Mouse (Mus musculus): ENCODE data around the gene Ccdc85c.

The Ccdc85c gene

DNA sequence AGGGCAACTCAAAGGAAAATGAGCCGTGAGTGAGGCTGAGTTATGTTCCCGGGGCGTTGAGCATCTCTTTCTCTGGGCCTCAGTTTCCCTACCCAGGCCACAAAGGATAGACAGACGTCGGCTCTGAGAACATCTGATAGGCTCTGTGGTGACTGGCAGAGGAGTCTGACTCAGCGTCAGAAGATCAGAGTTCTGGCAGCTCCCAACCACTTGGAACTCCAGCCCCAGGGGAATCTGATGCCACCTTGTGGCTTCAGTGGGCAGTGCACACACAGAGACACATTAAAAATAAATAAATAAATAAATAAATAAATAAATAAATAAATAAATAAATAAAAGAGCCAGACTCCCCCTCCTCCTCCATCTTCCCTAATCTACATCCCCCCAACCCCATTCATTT is 21.8 kb upstream of the Ccdc85c start:
- in situ Hi-C loops (cut with MboI, MseI), result loop anchor here (5.0 kb wide), 1 partner anchor 95 kb away; no protein-coding TSS in a partner anchor

- in situ Hi-C loops (cut with MboI, MseI), result loop anchor here (5.0 kb wide), 1 partner anchor 92 kb away; no protein-coding TSS in a partner anchor
Measured at GRCm38 (mm10) chr12:108294620-108295019, 19.4 kb upstream of the Ccdc85c start.

GRCm38 (mm10) chr12:108292957-108293356 is 17.7 kb upstream of the Ccdc85c start:
- in situ Hi-C loops (cut with MboI, MseI), result no loop called here

DNA sequence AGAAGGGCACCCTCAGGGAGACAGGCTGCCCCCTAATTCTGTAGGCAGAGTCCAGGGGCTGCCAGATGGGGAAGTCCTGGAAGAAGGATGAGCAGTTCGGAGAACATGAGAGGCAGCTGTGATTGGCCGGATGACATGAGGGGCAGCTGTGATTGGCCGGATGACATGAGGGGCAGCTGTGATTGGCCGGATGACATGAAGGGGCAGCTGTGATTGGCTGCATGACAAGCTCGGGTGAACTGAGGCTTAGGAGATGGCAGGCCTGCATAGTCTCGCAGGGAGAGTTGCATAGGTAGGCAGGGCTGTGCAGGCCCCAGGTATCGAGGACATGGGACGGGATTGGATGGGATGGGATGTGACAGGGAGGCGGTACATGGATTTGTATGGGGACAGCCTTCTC is 17.2 kb upstream of the Ccdc85c start:
- in situ Hi-C loops (cut with MboI, MseI), result no loop called here

DNA sequence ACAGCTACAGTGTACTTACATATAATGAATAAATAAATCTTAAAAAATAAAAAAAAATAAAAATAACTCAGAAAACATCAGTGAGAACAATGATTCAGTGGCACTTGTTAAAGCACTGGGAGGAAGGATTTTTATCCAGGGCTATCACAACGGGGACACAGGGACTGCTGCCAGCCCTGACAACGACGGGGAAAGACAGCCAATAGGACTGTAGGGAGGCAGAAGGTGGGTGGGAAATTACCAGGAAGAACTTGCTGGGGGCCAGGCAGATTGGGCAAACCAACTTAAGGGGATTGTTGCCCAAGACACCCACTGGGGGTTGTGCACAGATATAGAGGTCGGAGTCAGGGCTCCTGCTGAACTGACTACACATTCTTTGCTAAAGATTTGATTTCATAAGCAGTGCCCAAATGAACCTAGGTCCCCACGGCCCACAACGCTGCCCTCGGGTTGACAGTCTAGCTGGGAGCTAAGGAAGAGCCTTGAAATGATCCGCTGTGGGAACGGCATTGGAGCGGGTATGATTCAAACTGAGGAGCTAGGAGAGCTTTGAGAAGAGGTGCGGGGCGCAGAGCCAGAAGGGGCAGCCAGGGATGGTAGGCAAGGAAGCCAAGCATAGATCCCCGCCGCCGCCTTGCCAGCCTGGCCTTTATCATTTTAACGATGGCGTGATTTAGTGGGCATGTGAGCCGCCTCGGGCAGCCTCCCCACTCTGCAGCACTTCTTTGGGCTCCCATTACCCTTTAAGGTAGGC is 13.1 kb upstream of the Ccdc85c start:
- in situ Hi-C loops (cut with MboI, MseI), result no loop called here

GRCm38 (mm10) chr12:108287011-108287410 is 11.8 kb upstream of the Ccdc85c start:
- in situ Hi-C loops (cut with MboI, MseI), result no loop called here

- in situ Hi-C loops (cut with MboI, MseI), result no loop called here
Measured at GRCm38 (mm10) chr12:108286381-108286780, 11.2 kb upstream of the Ccdc85c start.

GRCm38 (mm10) chr12:108285225-108286011 is 10.2 kb upstream of the Ccdc85c start:
- in situ Hi-C loops (cut with MboI, MseI), result no loop called here

GRCm38 (mm10) chr12:108284455-108285224 is 9.4 kb upstream of the Ccdc85c start:
- in situ Hi-C loops (cut with MboI, MseI), result no loop called here

DNA sequence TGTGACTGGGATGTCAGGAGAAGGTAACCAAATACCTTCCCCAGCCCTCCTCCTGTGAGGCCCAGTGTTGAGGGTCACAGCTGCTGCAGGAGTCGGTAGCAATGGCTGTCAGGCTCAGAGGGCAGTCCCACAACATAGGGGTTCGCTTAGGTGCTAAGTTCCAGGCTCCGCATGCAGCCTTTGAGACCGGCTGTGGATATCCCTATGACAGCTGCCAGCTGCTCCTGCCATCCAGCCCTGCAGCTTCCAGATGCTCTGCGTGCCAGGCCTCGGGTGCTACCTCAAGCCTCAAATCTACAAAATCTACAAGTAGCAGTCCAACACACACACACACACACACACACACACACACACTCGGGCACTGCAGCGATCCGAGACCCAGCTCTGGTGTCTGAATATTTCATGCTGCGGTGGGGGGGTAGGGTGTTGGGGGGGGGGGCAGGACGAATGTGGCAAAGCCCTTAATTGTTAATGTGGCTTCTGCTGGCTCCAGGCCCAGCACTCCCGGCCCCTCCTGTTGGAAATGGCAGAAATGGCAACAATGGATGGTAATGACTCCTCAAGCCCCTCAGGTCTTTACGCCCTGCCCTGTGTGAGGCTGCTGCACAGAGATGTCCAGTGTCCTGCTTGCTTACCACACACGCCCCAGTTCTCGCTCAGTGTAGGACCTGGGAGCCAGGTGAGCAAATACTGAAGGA is 3.1 kb upstream of the Ccdc85c start:
- in situ Hi-C loops (cut with MboI, MseI), result no loop called here

- in situ Hi-C loops (cut with MboI, MseI), result no loop called here
Measured at GRCm38 (mm10) chr12:108277341-108277841, 2.2 kb upstream of the Ccdc85c start.

- in situ Hi-C loops (cut with MboI, MseI), result no loop called here
Measured at GRCm38 (mm10) chr12:108275920-108276822, 946 bp upstream of the Ccdc85c start.

GRCm38 (mm10) chr12:108275508-108275890 is 274 bp upstream of the Ccdc85c start:
- in situ Hi-C loops (cut with MboI, MseI), result no loop called here

GRCm38 (mm10) chr12:108274313-108274595 is 971 bp downstream of the Ccdc85c start:
- in situ Hi-C loops (cut with MboI, MseI), result no loop called here

GRCm38 (mm10) chr12:108273466-108274312 is 1.5 kb downstream of the Ccdc85c start:
- in situ Hi-C loops (cut with MboI, MseI), result no loop called here

- in situ Hi-C loops (cut with MboI, MseI), result no loop called here
Measured at GRCm38 (mm10) chr12:108272143-108272635, 3.0 kb downstream of the Ccdc85c start.

- in situ Hi-C loops (cut with MboI, MseI), result no loop called here
Measured at GRCm38 (mm10) chr12:108271351-108272142, 3.7 kb downstream of the Ccdc85c start.

DNA sequence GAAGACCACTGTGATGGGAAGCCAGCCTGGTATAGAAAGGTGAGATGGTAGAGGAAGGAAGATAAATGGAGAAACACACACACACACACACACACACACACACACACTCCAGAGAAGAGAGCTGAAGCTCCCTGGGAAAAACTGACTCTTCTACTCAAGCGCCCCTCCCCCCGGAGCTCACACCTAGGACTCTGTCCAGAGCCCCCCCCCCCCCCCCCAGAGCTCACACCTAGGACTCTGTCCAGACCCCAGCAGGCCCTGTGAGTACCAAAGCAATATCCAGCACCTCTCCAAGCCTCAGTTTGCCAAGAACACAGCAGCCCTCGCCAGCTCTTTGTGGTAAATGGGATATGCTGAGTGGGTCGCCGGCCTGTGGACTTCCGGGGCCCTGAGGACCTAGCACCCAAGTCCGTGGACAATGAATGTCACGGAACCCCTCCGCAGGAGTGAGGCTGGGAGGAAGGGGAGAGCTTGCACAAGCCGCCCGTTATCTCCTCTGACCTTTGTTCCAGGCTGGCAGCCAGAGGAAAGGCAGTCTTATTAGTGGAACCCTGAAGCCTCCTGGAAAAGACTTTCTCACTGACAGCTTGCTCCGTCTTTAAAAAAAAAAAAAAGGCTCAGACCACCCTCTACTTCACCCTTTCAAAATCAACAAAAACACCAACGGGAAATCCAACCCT is 4.8 kb downstream of the Ccdc85c start:
- in situ Hi-C loops (cut with MboI, MseI), result no loop called here

Measured in T-helper 2 cell (primary cell).